Mouse (Mus musculus) bone marrow macrophage, adult 2 months (primary cell): ENCODE measurements at regions not wholly inside any gene's neighbourhood (a gene's known extent, or its start where the extent isn't known, plus 50 kb on each side); places are given as distances from the start of the nearest gene placed in this dataset.

Source experiments
- H3K27ac ChIP-seq: 2 replicates; pipeline ENCODE4 v1.5.1; 2012; ENCODE audit warnings: low read depth, low read length; ENCODE audit not compliant: insufficient read depth
- H3K4me1 ChIP-seq: 2 replicates; pipeline ENCODE4 v1.6.1; 2012; ENCODE audit warnings: low read length; ENCODE audit not compliant: control insufficient read depth, insufficient read depth
- H3K4me3 ChIP-seq: 2 replicates; pipeline ENCODE4 v1.5.1; 2012; ENCODE audit warnings: mild to moderate bottlenecking, low read length, moderate library complexity; ENCODE audit not compliant: insufficient read depth
- CTCF ChIP-seq: IDR thresholded peaks from 2 replicates; pipeline ENCODE4 v1.5.1; 2012; ENCODE audit warnings: low read depth, mild to moderate bottlenecking, low read length, moderate library complexity
- POLR2A ChIP-seq: IDR thresholded peaks from 2 replicates; pipeline ENCODE4 v1.6.1; 2012; ENCODE audit warnings: mild to moderate bottlenecking, low read depth, low read length, borderline replicate concordance

GRCm38 (mm10) chr15:96944741-96945140, 111.0 kb downstream of the Slc38a4 start:
- Histone ChIP-seq H3K4me1 (no peaks in the 10 kb centered on the region), H3K27ac (no peak overlapping the region), H3K4me3 (no peak overlapping the region)
- no peak for TF ChIP-seq CTCF
- TF ChIP-seq POLR2A = no peak

DNA sequence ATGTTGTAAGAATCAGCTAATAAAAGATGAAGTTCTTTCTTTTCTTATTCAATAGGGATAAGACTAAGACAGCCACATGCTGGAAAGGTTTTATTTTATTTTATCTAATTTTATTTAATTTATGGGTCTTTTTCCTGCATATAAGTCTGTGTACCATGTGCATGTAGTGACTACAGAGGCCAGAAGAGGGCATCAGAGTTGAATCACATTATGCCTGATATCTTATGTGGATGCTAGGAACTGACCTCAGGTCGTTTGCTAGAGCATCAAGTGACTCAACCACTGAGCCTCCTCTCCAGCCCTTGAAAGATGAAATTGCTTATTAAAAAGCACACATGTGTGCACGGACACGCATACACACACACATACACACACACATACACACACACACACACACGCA, 113.1 kb downstream of the Slc38a4 start:
- Histone ChIP-seq H3K4me3 (no peak overlapping the region), H3K4me1 (no peaks in the 10 kb centered on the region), H3K27ac (no peak overlapping the region)
- TF ChIP-seq CTCF (no peak), POLR2A (no peak)

DNA sequence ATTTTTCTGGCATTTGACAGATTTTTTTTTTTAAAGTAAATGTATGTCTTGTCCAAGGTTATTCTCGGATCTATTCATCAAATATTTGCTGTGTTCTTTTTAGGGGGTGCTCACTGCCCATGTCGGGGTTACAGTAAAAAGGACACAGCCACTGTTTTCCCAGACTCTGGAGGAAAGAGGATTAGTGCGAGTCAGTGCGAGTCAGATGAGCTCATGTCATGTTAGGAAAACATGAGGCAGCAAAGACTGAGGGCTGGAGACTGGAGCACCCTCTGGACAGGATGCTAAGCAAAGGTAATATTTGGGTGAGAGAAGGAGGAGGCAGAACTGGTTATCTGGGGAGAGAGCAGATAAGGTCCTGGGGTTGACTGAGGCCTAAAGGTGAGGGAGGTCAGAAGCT, 117.3 kb downstream of the Slc38a4 start:
- Histone ChIP-seq H3K4me3 (no peak overlapping the region), H3K27ac (no peak overlapping the region), H3K4me1 (no peaks in the 10 kb centered on the region)
- TF ChIP-seq POLR2A (no peak), CTCF (no peak)

GRCm38 (mm10) chr15:96937623-96938022, 118.1 kb downstream of the Slc38a4 start:
- Histone ChIP-seq H3K4me3 (no peak overlapping the region), H3K4me1 (no peaks in the 10 kb centered on the region), H3K27ac (no peak overlapping the region)
- TF ChIP-seq POLR2A (no peak), CTCF (no peak)

DNA sequence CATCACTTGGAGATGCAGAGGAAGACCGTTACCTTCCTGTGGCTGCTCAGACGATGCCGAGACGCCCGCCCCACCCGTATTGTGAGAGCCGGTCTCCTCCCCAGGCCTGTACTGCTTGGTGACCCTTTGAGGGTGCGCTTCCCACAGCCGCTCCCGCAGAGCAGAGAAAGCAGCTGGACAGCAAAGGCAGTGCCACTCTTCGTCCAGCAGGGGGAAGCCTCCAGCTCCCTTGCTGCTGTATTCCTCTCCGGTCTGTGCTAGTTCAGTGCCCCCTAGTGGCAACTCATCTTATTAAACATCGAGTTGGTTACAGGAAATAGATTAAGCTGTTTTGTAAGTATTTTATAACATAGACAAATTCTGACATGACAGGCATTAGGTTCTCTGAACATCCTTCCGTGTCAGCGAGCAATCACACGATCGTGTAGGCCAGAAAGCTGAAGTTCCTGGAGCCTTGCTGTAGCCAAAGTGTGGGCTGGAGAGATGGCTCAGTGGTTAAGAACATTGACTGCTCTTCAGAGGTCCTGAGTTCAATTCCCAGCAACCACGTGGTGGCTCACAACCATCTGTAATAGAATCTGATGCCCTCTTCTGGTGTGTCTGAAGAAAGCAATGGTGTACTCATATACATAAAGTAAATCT, 118.9 kb downstream of the Slc38a4 start:
- H3K4me3 ChIP-seq = no peak overlapping the region
- TF ChIP-seq POLR2A = no peak
- peak; percentile 98 for TF ChIP-seq CTCF

GRCm38 (mm10) chr15:96936216-96936615, 119.5 kb downstream of the Slc38a4 start:
- TF ChIP-seq CTCF (no peak), POLR2A (no peak)
- no peak overlapping the region for H3K4me3 ChIP-seq
- H3K27ac ChIP-seq = no peak overlapping the region
- H3K4me1 ChIP-seq = no peaks in the 10 kb centered on the region

More for the DNA sequence above, 118.9 kb downstream of the Slc38a4 start:
- Histone ChIP-seq H3K27ac (no peak overlapping the region), H3K4me1 (no peaks in the 10 kb centered on the region)

DNA sequence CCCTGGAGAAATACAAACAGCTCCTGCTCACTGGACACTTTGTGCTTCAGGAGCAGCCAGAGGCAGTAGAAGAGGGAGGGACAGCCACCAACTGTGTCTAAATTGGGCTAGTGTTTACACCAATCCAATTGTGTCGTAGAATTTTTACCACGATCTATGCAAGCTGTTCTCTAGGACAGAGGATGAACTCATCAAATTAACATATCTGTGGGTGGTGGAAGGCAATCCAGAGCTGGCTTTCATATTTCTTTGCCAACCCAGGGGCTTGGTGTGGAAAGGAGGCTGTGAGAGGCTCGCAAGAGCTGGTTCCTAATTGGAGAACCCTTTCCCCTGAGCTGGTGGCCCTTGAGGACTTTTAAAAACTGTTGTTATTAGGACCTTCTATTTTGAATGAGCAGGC, 122.3 kb downstream of the Slc38a4 start:
- TF ChIP-seq POLR2A (no peak), CTCF (no peak)
- no peaks in the 10 kb centered on the region for H3K4me1 ChIP-seq
- H3K4me3 ChIP-seq = no peak overlapping the region
- H3K27ac ChIP-seq = no peak overlapping the region

DNA sequence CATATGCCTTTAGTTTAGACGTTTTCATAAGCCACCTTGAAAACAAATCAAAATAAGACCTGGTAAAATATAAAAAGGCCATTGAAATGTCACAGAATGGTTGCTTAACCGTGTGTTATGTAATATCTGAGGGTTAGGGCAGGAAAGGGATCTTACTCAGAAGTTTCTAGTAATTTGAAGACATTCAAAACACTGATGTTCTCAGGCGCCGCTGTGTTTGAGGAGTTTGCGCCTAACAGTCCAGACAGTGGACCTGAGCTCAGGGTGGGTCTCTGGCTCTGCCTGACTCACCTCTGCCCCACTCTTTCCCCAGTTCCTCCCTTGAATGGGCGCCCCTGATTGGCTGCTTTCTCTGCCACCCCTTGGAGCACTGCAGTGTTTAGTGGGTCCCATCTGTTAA, 125.2 kb downstream of the Slc38a4 start:
- H3K27ac ChIP-seq = no peak overlapping the region
- TF ChIP-seq POLR2A (no peak), CTCF (no peak)

GRCm38 (mm10) chr15:96929788-96930187, 126.0 kb downstream of the Slc38a4 start:
- no peak overlapping the region for H3K27ac ChIP-seq
- H3K4me1 ChIP-seq = no peaks in the 10 kb centered on the region
- H3K4me3 ChIP-seq = no peak overlapping the region
- no peak for TF ChIP-seq CTCF
- TF ChIP-seq POLR2A = no peak

More for the DNA sequence above, 125.2 kb downstream of the Slc38a4 start:
- no peaks in the 10 kb centered on the region for H3K4me1 ChIP-seq
- H3K4me3 ChIP-seq = no peak overlapping the region

- Histone ChIP-seq H3K27ac (no peak overlapping the region), H3K4me1 (no peaks in the 10 kb centered on the region), H3K4me3 (no peak overlapping the region)
- TF ChIP-seq POLR2A (no peak), CTCF (no peak)
Observed at GRCm38 (mm10) chr15:96928692-96929091, 127.1 kb downstream of the Slc38a4 start.

- Histone ChIP-seq H3K27ac (no peak overlapping the region), H3K4me3 (no peak overlapping the region), H3K4me1 (no peaks in the 10 kb centered on the region)
- TF ChIP-seq POLR2A (no peak), CTCF (no peak)
Observed at GRCm38 (mm10) chr15:96927674-96928073, 128.1 kb downstream of the Slc38a4 start.
